Mouse (Mus musculus) ES-E14 (cell line): ENCODE measurements around the gene Foxo1. TPM values are rescaled to one million over a fixed set of nuclear protein-coding genes. Genes with fewer than 3 reads are reported as not detected.

ENCODE experiments used
- DNase-seq: peaks from one replicate; pipeline ENCODE4 v3.0.0-alpha.2; 2013; ENCODE audit warnings: low read depth, low spot score
- H3K27ac ChIP-seq: 2 replicates; pipeline ENCODE4 v1.5.1; 2012; ENCODE audit warnings: low read depth, mild to moderate bottlenecking, low read length, moderate library complexity, mixed read lengths; ENCODE audit not compliant: poor library complexity, insufficient read depth, severe bottlenecking
- H3K36me3 ChIP-seq: 2 replicates; pipeline ENCODE4 v1.6.1; 2012; ENCODE audit warnings: mild to moderate bottlenecking, low read length, moderate library complexity, mixed read lengths; ENCODE audit not compliant: control insufficient read depth, poor library complexity, insufficient read depth, severe bottlenecking
- H3K4me1 ChIP-seq, 2 experiments: fragments of 150-350 bp in 1 of 2; sonication (generic) in 1 of 2; 2 replicates each; pipeline ENCODE4 v1.6.1; 2012; ENCODE audit warnings: low read length in 2 of 2, mild to moderate bottlenecking in 1 of 2, mixed read lengths in 1 of 2; ENCODE audit not compliant: control insufficient read depth in 2 of 2, insufficient read depth in 2 of 2, poor library complexity in 1 of 2
- H3K4me3 ChIP-seq, 2 experiments: fragments of 150-350 bp in 1 of 2; sonication (generic) in 1 of 2; 2 replicates each; pipeline ENCODE4 v1.5.1; 2012; ENCODE audit warnings: low read length in 2 of 2, low read depth in 1 of 2, mild to moderate bottlenecking in 1 of 2, mixed read lengths in 1 of 2; ENCODE audit not compliant: insufficient read depth in 1 of 2, poor library complexity in 1 of 2, severe bottlenecking in 1 of 2
- H3K9ac ChIP-seq: 2 replicates; pipeline ENCODE4 v1.6.1; 2012; ENCODE audit warnings: low read depth, mild to moderate bottlenecking, low read length, mixed read lengths; ENCODE audit not compliant: poor library complexity, insufficient read depth, severe bottlenecking
- H3K9me3 ChIP-seq: fragments of 150-350 bp; sonication (generic); 2 replicates; pipeline ENCODE4 v1.6.1; 2012; ENCODE audit warnings: low read depth, mild to moderate bottlenecking, low read length; ENCODE audit not compliant: control insufficient read depth, insufficient read depth
- CHD2 ChIP-seq: IDR thresholded peaks from 2 replicates; pipeline ENCODE4 v1.6.1; 2014; ENCODE audit warnings: mild to moderate bottlenecking, low read depth, low read length, inconsistent platforms
- HCFC1 ChIP-seq: IDR thresholded peaks from 2 replicates; pipeline ENCODE4 v1.6.1; 2012; ENCODE audit warnings: low read length, inconsistent platforms, borderline replicate concordance; ENCODE audit not compliant: insufficient read depth
- MAFK ChIP-seq: IDR thresholded peaks from 2 replicates; pipeline ENCODE4 v1.6.1; 2014; ENCODE audit warnings: mild to moderate bottlenecking, low read depth, low read length, inconsistent platforms; ENCODE audit not compliant: insufficient read depth
- ZC3H11A ChIP-seq: IDR thresholded peaks from 2 replicates; pipeline ENCODE4 v1.6.1; 2012; ENCODE audit warnings: low read depth, mild to moderate bottlenecking, inconsistent platforms, low read length, borderline replicate concordance
- ZNF384 ChIP-seq: IDR thresholded peaks from 2 replicates; pipeline ENCODE4 v1.6.1; 2012; ENCODE audit warnings: low read depth, low read length, inconsistent platforms
- in situ Hi-C, 2 experiments: fragments of 600-800 bp; cut with MboI; formaldehyde crosslinking; loops; one replicate each; pipeline ENCODE4 v1.15.1; 2025; ENCODE audit warnings: low sequenced_read_pairs in 2 of 2, inconsistent platforms in 1 of 2; ENCODE audit not compliant: unreplicated experiment in 2 of 2
- total RNA-seq: library from RNA; depleted of rRNA; stranded (reverse); fragments of 300-350 nt; gene quantifications from 2 replicates; pipeline ENCODE4 v1.2.3, GENCODE M21; 2012

The Foxo1 gene
- total RNA-seq, 1 experiment = 2.3 TPM

GRCm38 (mm10) chr3:52264354-52264753 lies 3.8 kb upstream of the Foxo1 start:
- in situ Hi-C loops = loop anchor here (10.0 to 25.0 kb wide), 5 partner anchors 398 to 1198 kb away; partner anchors contain the start of genes Nhlrc3 (in 2 of the 2) and Proser1 (in 2 of the 2)
- H3K36me3 ChIP-seq = no peaks in the 10 kb centered on the region
- TF ChIP-seq HCFC1 = no peak
- TF ChIP-seq ZNF384 = no peak
- no peak for TF ChIP-seq ZC3H11A

DNA sequence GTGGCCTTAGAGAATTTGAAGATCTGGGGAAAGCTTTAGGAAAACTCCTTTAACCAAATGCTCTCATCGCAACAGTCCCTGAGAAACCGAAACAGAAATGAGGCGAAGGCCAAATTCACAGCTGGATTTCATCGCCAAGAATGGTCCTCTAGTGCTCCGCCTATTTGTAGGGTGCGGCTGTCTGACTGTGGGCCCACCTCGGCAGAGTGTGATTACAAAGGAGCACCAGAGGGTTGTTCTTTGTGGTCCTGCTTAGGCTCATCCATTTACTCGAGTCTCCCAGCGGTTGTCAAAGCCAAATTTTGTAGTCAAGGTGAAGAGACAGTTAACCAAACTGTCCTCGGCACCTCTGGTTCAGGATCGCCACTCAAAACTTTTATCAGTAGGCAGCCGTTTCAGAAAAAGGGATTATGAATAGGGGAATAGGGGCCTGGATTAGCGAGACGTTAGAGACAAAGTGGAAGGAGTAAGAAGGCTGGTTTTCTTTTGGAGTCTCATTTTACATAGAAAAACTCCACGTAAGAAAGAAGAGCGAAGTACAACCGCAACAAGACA lies 1.5 kb upstream of the Foxo1 start:
- TF ChIP-seq ZNF384 (no peak), MAFK (no peak), HCFC1 (no peak), ZC3H11A (no peak), CHD2 (no peak)
- in situ Hi-C loops = loop anchor here (10.0 to 25.0 kb wide), 5 partner anchors 396 to 1196 kb away; partner anchors contain the start of genes Nhlrc3 (in 2 of the 2) and Proser1 (in 2 of the 2)
- Histone ChIP-seq H3K9ac (no peak overlapping the region), H3K9me3 (no peaks in the 10 kb centered on the region), H3K4me3 (peak overlapping the region in 1 of 2 experiments; percentile 23; a peak in 2 of 4 replicates), H3K4me1 (peaks cover 0 to 6% of the 10 kb centered on the region in 2 experiments; a peak in 2 of 4 replicates), H3K36me3 (no peaks in the 10 kb centered on the region), H3K27ac (no peak overlapping the region)
- no peak for DNase-seq

More at GRCm38 (mm10) chr3:52264354-52264753, 3.8 kb upstream of the Foxo1 start:
- Histone ChIP-seq H3K9ac (no peak overlapping the region), H3K9me3 (no peaks in the 10 kb centered on the region), H3K4me3 (no peak overlapping the region), H3K4me1 (peaks cover 0 to 2% of the 10 kb centered on the region in 2 experiments; a peak in 1 of 4 replicates), H3K27ac (no peak overlapping the region)
- no peak for DNase-seq

DNA sequence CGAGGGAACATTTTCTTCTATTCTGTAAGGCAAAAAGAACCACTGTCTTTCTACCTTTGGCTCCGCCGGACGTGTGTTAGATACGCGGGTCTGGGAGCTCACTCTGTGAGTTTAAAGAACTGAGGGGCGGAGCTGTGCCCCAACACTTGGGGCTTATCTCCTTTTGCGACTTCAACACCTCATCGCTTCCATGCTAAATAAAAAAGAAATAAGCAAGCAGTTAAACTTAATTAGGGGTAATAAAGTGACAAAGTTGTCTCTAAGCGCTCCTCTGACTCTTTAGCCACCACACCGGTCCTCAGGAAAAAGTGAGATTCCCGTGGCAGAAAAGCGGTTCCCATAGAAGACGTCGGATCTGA lies 864 bp upstream of the Foxo1 start:
- in situ Hi-C loops = loop anchor here (10.0 to 25.0 kb wide), 5 partner anchors 395 to 1195 kb away; partner anchors contain the start of genes Nhlrc3 (in 2 of the 2) and Proser1 (in 2 of the 2)

GRCm38 (mm10) chr3:52268487-52268736 lies 276 bp downstream of the Foxo1 start:
- Histone ChIP-seq H3K4me3 (peak overlapping the region; percentile 84 to 92), H3K9ac (peak overlapping the region; percentile 92), H3K9me3 (no peaks in the 10 kb centered on the region), H3K36me3 (no peaks in the 10 kb centered on the region; the same call in 1 of the 2 replicates), H3K27ac (no peak overlapping the region), H3K4me1 (peaks cover 0 to 6% of the 10 kb centered on the region in 2 experiments; a peak in 2 of 4 replicates)
- no peak for TF ChIP-seq CHD2
- TF ChIP-seq ZC3H11A = no peak
- TF ChIP-seq HCFC1 = no peak
- TF ChIP-seq MAFK = no peak
- TF ChIP-seq ZNF384 = no peak
- in situ Hi-C loops = loop anchor here (10.0 to 25.0 kb wide), 5 partner anchors 394 to 1194 kb away; partner anchors contain the start of genes Nhlrc3 (in 2 of the 2) and Proser1 (in 2 of the 2)
- no peak for DNase-seq

More for the DNA sequence above, 864 bp upstream of the Foxo1 start:
- no peaks in the 10 kb centered on the region for H3K9me3 ChIP-seq
- DNase-seq = no peak
- no peaks in the 10 kb centered on the region for H3K36me3 ChIP-seq
- peaks cover 0 to 6% of the 10 kb centered on the region in 2 experiments; a peak in 2 of 4 replicates for H3K4me1 ChIP-seq
- peak overlapping the region; percentile 82 for H3K9ac ChIP-seq
- peak overlapping the region; percentile 84 to 92 for H3K4me3 ChIP-seq
- no peak for TF ChIP-seq CHD2
- TF ChIP-seq ZC3H11A = no peak
- no peak for TF ChIP-seq ZNF384
- no peak for TF ChIP-seq HCFC1
- TF ChIP-seq MAFK = no peak
- no peak overlapping the region for H3K27ac ChIP-seq
